Mouse (Mus musculus): ENCODE data around the gene Azin2. TPM values are rescaled to one million over a fixed set of nuclear protein-coding genes. Genes with fewer than 3 reads are reported as not detected.

Gene Azin2
- total and polyA plus RNA-seq, 3 experiments = 0.39 to 2.3 TPM; not detected in 1

GRCm38 (mm10) chr4:128907238-128907968, 54.8 kb downstream of the Azin2 start:
- no peaks in the 10 kb centered on the region for H3K4me1 ChIP-seq (ENCODE audit: control insufficient read depth in 1 of 2, insufficient read depth in 2 of 2, low read length in 2 of 2)
- TF ChIP-seq MAX (IDR thresholded peaks at IDR 0.05; ENCODE audit: low read length) (no peak), SMC3 (IDR thresholded peaks at IDR 0.05; ENCODE audit: low read depth, low read length) (no peak), BHLHE40 (IDR thresholded peaks at IDR 0.05; ENCODE audit: borderline replicate concordance, low read depth, low read length) (no peak), TBP (IDR thresholded peaks at IDR 0.05; ENCODE audit: low read depth, low read length) (no peak)
- no peak for DNase-seq (ENCODE audit: low read depth, low spot score)
- H3K9ac ChIP-seq (ENCODE audit: control insufficient read depth, low read depth, low read length, poor library complexity, severe bottlenecking) = no peak overlapping the region
- H3K9me3 ChIP-seq (replicated peaks; ENCODE audit: insufficient read depth, low read length) = no peaks in the 10 kb centered on the region
- no peak overlapping the region for H3K27ac ChIP-seq (ENCODE audit: control insufficient read depth, low read depth, low read length)
- no peaks in the 10 kb centered on the region for H3K79me2 ChIP-seq (ENCODE audit: control insufficient read depth, insufficient read depth, low read length, poor library complexity)
- no peaks in the 10 kb centered on the region for H3K27me3 ChIP-seq (ENCODE audit: control insufficient read depth in 1 of 2, insufficient read depth in 2 of 2, low read length in 2 of 2)
- H3K4me3 ChIP-seq (ENCODE audit: control insufficient read depth in 1 of 2, insufficient read depth in 1 of 2, low read depth in 2 of 2, low read length in 2 of 2) = no peak overlapping the region
- H3K36me3 ChIP-seq (ENCODE audit: control insufficient read depth in 1 of 2, insufficient read depth in 2 of 2, low read length in 2 of 2) = no peaks in the 10 kb centered on the region

- H3K4me1 ChIP-seq (ENCODE audit: control insufficient read depth in 1 of 2, insufficient read depth in 2 of 2, low read length in 2 of 2) = no peaks in the 10 kb centered on the region
- H3K4me3 ChIP-seq (ENCODE audit: control insufficient read depth in 1 of 2, insufficient read depth in 1 of 2, low read depth in 2 of 2, low read length in 2 of 2) = no peak overlapping the region
- H3K9ac ChIP-seq (ENCODE audit: control insufficient read depth, low read depth, low read length, poor library complexity, severe bottlenecking) = no peak overlapping the region
- H3K9me3 ChIP-seq (replicated peaks; ENCODE audit: insufficient read depth, low read length) = no peaks in the 10 kb centered on the region
- no peaks in the 10 kb centered on the region for H3K27me3 ChIP-seq (ENCODE audit: control insufficient read depth in 1 of 2, insufficient read depth in 2 of 2, low read length in 2 of 2)
- DNase-seq (ENCODE audit: low read depth, low spot score) = no peak
- no peaks in the 10 kb centered on the region for H3K36me3 ChIP-seq (ENCODE audit: control insufficient read depth in 1 of 2, insufficient read depth in 2 of 2, low read length in 2 of 2)
- H3K79me2 ChIP-seq (ENCODE audit: control insufficient read depth, insufficient read depth, low read length, poor library complexity) = no peaks in the 10 kb centered on the region
- no peak overlapping the region for H3K27ac ChIP-seq (ENCODE audit: control insufficient read depth, low read depth, low read length)
- no peak for TF ChIP-seq HCFC1 (IDR thresholded peaks at IDR 0.05; ENCODE audit: low read depth, low read length)
- no peak for TF ChIP-seq MAX (IDR thresholded peaks at IDR 0.05; ENCODE audit: low read length)
- no peak for TF ChIP-seq POLR2AphosphoS2 (IDR thresholded peaks at IDR 0.05; ENCODE audit: low read length)
- no peak for TF ChIP-seq ETS1 (IDR thresholded peaks at IDR 0.05; ENCODE audit: low read depth, low read length)
- no peak for TF ChIP-seq BHLHE40 (IDR thresholded peaks at IDR 0.05; ENCODE audit: borderline replicate concordance, low read depth, low read length)
- TF ChIP-seq KAT2A (conservative IDR thresholded peaks at IDR 0.05; ENCODE audit: low read depth, low read length) = no peak
- TF ChIP-seq GABPA (IDR thresholded peaks at IDR 0.05; ENCODE audit: low read depth, low read length) = no peak
- no peak for TF ChIP-seq GATA1 (IDR thresholded peaks at IDR 0.05; ENCODE audit: low read depth, low read length)
- TF ChIP-seq RAD21 (IDR thresholded peaks at IDR 0.05; ENCODE audit: low read depth, low read length) = no peak
- TF ChIP-seq CTCF (IDR thresholded peaks at IDR 0.05 in 2 of 3, conservative IDR thresholded peaks at IDR 0.05 in 1 of 3; ENCODE audit: control insufficient read depth in 1 of 3, insufficient read depth in 1 of 3, low read depth in 2 of 3, low read length in 3 of 3, poor library complexity in 1 of 3, severe bottlenecking in 1 of 3) = no peak
- TF ChIP-seq MXI1 (IDR thresholded peaks at IDR 0.05; ENCODE audit: low read depth, low read length) = no peak
- TF ChIP-seq USF2 (IDR thresholded peaks at IDR 0.05; ENCODE audit: borderline replicate concordance in 1 of 2, insufficient read depth in 1 of 2, low read depth in 1 of 2, low read length in 2 of 2) = no peak
- TF ChIP-seq TAL1 (IDR thresholded peaks at IDR 0.05; ENCODE audit: low read length) = no peak
- TF ChIP-seq ZMIZ1 (IDR thresholded peaks at IDR 0.05; ENCODE audit: low read depth, low read length) = no peak
- TF ChIP-seq RCOR1 (IDR thresholded peaks at IDR 0.05; ENCODE audit: low read depth, low read length) = no peak
- no peak for TF ChIP-seq USF1 (IDR thresholded peaks at IDR 0.05; ENCODE audit: low read depth, low read length)
- no peak for TF ChIP-seq ZKSCAN1 (IDR thresholded peaks at IDR 0.05; ENCODE audit: low read depth, low read length)
- TF ChIP-seq CHD1 (IDR thresholded peaks at IDR 0.05; ENCODE audit: low read depth, low read length) = no peak
- TF ChIP-seq MAZ (IDR thresholded peaks at IDR 0.05; ENCODE audit: low read depth, low read length) = no peak
Observed at GRCm38 (mm10) chr4:128906757-128907156, 55.5 kb downstream of the Azin2 start.

Data from MEL (cell line).